Mouse (Mus musculus) olfactory bulb, adult 2 months (tissue): Measurements from ENCODE around the gene Nae1.

Experiments
- CTCF ChIP-seq: fragments of 200-500 bp; IDR thresholded peaks from 2 replicates; pipeline ENCODE4 v1.5.1; 2012; ENCODE audit warnings: low read depth, mild to moderate bottlenecking, low read length, moderate library complexity; ENCODE audit not compliant: insufficient read depth
- POLR2A ChIP-seq: fragments of 200-500 bp; IDR thresholded peaks from 2 replicates; pipeline ENCODE4 v1.6.1; 2012; ENCODE audit warnings: mild to moderate bottlenecking, low read depth, low read length, moderate library complexity; ENCODE audit not compliant: insufficient read depth

DNA sequence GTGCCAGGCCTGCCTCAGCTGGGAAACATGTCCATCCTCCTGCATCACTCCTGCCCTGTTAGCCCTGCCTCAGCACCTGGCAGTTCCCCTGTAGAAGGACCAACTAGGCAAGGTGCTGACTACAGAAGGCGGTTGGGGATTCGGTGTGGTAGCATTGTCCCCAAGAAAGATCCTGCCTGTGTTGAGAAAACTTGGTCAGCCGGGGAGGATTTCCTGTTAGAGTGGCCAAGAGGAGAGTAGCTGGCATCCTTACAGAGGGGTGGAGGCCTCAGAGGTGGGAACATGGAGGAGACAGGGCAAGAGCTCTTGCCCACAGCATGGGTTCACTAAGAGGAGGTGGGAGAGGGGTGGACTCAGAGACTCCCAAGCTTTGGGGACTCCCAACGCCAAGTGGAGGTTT, 20.8 kb upstream of the Nae1 start:
- TF ChIP-seq CTCF = no peak
- no peak for TF ChIP-seq POLR2A
